Mouse (Mus musculus) embryonic facial prominence, embryonic 11.5 days (tissue): ENCODE results near the gene Borcs8. TPM values are rescaled to one million over a fixed set of nuclear protein-coding genes. Genes with fewer than 3 reads are reported as not detected.
A peak's percentile ranks its signal among the peaks of the same experiment; 100 is the strongest.

Source experiments
- ATAC-seq: fragments of 200-750 bp; cut with Nextera tagmentation; replicated peaks from 2 replicates; pipeline ENCODE4 v1.8.0; 2017; ENCODE audit warnings: low read depth; ENCODE audit not compliant: insufficient number of reproducible peaks, low FRiP score, low TSS enrichment
- DNase-seq: peaks from one replicate; pipeline ENCODE4 v3.0.0-alpha.2; 2015; ENCODE audit warnings: low spot score
- H3K27ac ChIP-seq: fragments of 300-500 bp; sonication (generic); replicated peaks from 2 replicates; pipeline ENCODE4 v1.5.1; 2014; ENCODE audit warnings: mild to moderate bottlenecking, low read depth, low read length, control low read depth
- H3K27me3 ChIP-seq: fragments of 300-500 bp; sonication (generic); 2 replicates; pipeline ENCODE4 v1.6.1; 2014; ENCODE audit warnings: mild to moderate bottlenecking, low read length, moderate library complexity, mixed read lengths; ENCODE audit not compliant: control insufficient read depth, insufficient read depth
- H3K36me3 ChIP-seq: fragments of 300-500 bp; sonication (generic); replicated peaks from 2 replicates; pipeline ENCODE4 v1.6.1; 2014; ENCODE audit warnings: low read depth, mild to moderate bottlenecking, low read length, moderate library complexity, mixed read lengths; ENCODE audit not compliant: control insufficient read depth, insufficient read depth
- H3K4me1 ChIP-seq: fragments of 300-500 bp; sonication (generic); 2 replicates; pipeline ENCODE4 v1.6.1; 2014; ENCODE audit warnings: low read length, mixed read lengths; ENCODE audit not compliant: control insufficient read depth, insufficient read depth
- H3K4me2 ChIP-seq: fragments of 300-500 bp; sonication (generic); 2 replicates; pipeline ENCODE4 v1.6.1; 2014; ENCODE audit warnings: low read depth, mild to moderate bottlenecking, control low read depth, low read length, moderate library complexity
- H3K4me3 ChIP-seq: fragments of 300-500 bp; sonication (generic); 2 replicates; pipeline ENCODE4 v1.5.1; 2014; ENCODE audit warnings: low read depth, low read length, control low read depth
- H3K9ac ChIP-seq: fragments of 300-500 bp; sonication (generic); replicated peaks from 2 replicates; pipeline ENCODE4 v1.6.1; 2014; ENCODE audit warnings: mild to moderate bottlenecking, control low read depth, low read length
- H3K9me3 ChIP-seq: fragments of 300-500 bp; sonication (generic); replicated peaks from 2 replicates; pipeline ENCODE4 v1.6.1; 2016; ENCODE audit warnings: mild to moderate bottlenecking, low read length, inconsistent platforms, mixed read lengths; ENCODE audit not compliant: control insufficient read depth
- WGBS: fragments of 180-500 bp; shearing (Covaris S2); extraction: QIAGEN DNeasy Blood & Tissue Kit; methylation state at CpG from one replicate; pipeline ENCODE4 v1.1.7; 2014; 5-methylcytosine and 5-hydroxymethylcytosine counted together
- polyA plus RNA-seq: library from polyadenylated mRNA; unstranded; fragments of >200 nt; fragmentation: Nextera tagmentation; extraction: Ambion mirVana; gene quantifications from 2 replicates; pipeline ENCODE4 v1.2.1, GENCODE M21; 2014

Gene Borcs8
- polyA plus RNA-seq, 1 experiment from 2014 or later = 40.4 TPM

DNA sequence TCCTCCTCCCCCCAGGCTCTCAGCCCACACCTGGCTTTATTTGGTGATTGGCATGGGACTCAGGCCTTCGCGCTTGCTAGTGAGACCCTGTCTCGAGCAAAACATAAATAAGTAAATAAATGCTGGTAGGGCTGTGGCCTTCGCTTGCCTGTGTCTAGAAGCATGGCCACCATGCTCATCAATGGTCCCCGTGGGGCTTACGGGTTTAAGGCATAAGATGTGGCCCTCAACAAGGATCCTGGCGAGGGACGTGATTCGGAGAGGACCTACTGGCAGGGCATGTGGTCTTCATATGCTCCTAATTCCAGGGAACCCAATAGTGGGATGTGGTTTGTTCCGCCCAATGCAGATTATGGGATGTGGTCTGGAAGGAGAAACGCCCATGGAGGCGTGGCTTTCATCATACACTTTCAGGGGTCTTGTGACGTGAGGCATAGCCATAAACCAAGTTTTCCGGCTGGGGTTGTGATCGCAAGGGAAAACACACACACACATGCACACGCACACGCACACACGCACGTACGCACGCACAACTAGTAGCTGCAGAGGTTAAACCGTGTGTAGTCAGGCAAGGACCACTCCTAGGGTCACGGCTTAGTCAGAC is 28.0 kb upstream of the Borcs8 start:
- no peaks in the 10 kb centered on the region for H3K36me3 ChIP-seq
- no peak overlapping the region for H3K9ac ChIP-seq
- no peak overlapping the region for H3K4me3 ChIP-seq
- 47% methylated on average over 23 of the region's 23 CpGs for WGBS
- H3K4me1 ChIP-seq = peaks cover 4% of the 10 kb centered on the region; the same call in 1 of the 2 replicates
- H3K4me2 ChIP-seq = no peak overlapping the region
- DNase-seq = no peak
- no peak overlapping the region for H3K27ac ChIP-seq
- H3K27me3 ChIP-seq = peaks cover 51% of the 10 kb centered on the region
- no peak for ATAC-seq
- H3K9me3 ChIP-seq = no peaks in the 10 kb centered on the region

DNA sequence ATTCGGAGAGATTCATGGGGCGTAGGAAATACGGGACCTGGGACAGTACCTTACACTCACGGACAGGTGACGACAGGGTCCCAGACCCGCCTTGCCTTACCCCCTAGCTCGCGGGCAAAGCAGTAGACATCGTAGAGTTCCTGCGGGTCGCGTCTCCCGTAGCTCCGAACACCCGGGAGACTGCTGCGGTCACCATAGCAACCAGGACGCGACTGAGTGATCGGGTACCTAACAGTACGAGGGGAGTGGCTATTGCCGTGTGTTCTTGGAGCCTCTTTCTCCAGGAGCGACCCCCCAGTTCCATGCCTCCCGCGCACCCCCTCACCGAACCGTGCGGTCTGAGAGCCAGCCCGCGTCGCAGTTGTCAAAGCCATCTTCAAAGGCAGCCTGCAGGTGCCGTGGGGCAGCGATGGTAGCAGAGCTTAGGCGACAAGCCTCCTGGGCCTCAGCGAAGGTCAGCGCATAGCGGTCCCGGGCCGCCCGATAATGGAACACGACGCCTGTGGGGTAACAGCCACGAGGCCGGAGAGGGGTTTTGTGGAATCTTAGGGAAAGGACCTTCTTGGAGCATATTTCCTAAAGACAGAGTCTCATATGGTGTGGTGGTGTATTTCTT is 26.8 kb upstream of the Borcs8 start:
- H3K27ac ChIP-seq = no peak overlapping the region
- H3K9me3 ChIP-seq = no peaks in the 10 kb centered on the region
- H3K9ac ChIP-seq = no peak overlapping the region
- peaks cover 4% of the 10 kb centered on the region; the same call in 1 of the 2 replicates for H3K4me1 ChIP-seq
- H3K27me3 ChIP-seq = peaks cover 51% of the 10 kb centered on the region
- no peak overlapping the region for H3K4me2 ChIP-seq
- DNase-seq (no peak), ATAC-seq (no peak)
- H3K4me3 ChIP-seq = no peak overlapping the region
- 6% methylated on average over 43 of the region's 43 CpGs for WGBS
- H3K36me3 ChIP-seq = no peaks in the 10 kb centered on the region

DNA sequence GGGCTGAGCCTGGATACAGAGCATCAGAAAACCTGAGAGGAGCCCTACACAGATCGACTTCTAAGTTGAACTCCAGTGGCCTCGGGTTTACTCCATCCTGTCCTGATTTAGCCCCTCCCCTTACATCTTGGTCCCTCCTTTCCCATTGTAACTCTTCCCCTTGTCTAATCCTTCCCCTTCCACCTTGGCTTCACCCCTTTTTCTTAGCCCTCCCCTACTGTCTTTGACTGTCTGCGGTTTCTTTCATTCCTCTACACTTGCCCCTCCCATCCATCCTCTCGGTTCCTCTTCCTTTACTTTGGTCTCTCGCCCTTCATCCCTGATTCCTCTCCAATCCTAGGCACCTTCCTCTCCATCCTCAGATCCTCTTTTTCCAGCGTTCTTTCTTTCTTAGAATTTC is 24.8 kb upstream of the Borcs8 start:
- Histone ChIP-seq H3K9me3 (no peaks in the 10 kb centered on the region), H3K4me2 (no peak overlapping the region), H3K4me3 (no peak overlapping the region), H3K27ac (no peak overlapping the region), H3K36me3 (no peaks in the 10 kb centered on the region), H3K27me3 (peaks cover 57% of the 10 kb centered on the region), H3K9ac (no peak overlapping the region), H3K4me1 (peaks cover 4% of the 10 kb centered on the region; the same call in 1 of the 2 replicates)
- 16% methylated on average over 6 of the region's 6 CpGs for WGBS
- DNase-seq = no peak
- ATAC-seq = no peak

DNA sequence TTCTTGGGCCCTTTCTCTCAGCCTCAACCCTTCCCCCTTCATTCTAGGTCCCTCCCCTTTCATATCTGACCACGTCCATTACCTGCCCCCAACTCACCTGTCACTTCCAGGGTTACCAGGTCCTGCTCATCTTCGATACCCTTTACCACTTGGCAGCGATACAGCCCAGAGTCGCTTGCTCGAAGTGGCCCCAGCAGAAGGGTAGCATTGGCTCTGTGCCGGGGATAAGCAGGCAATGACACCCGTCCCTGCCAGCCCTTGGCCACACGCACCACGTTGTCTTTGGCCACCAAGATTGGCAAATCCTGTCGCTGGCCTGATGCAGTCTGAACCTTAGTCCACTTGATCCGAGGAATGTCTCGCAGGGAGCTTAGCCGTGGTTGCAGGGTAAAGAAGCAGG is 24.4 kb upstream of the Borcs8 start:
- no peak overlapping the region for H3K27ac ChIP-seq
- H3K27me3 ChIP-seq = peaks cover 59% of the 10 kb centered on the region
- no peak overlapping the region for H3K9ac ChIP-seq
- H3K4me1 ChIP-seq = peaks cover 4% of the 10 kb centered on the region; the same call in 1 of the 2 replicates
- no peaks in the 10 kb centered on the region for H3K36me3 ChIP-seq
- no peaks in the 10 kb centered on the region for H3K9me3 ChIP-seq
- ATAC-seq (no peak), DNase-seq (no peak)
- H3K4me3 ChIP-seq = no peak overlapping the region
- no peak overlapping the region for H3K4me2 ChIP-seq
- 68% methylated on average over 13 of the region's 13 CpGs for WGBS

DNA sequence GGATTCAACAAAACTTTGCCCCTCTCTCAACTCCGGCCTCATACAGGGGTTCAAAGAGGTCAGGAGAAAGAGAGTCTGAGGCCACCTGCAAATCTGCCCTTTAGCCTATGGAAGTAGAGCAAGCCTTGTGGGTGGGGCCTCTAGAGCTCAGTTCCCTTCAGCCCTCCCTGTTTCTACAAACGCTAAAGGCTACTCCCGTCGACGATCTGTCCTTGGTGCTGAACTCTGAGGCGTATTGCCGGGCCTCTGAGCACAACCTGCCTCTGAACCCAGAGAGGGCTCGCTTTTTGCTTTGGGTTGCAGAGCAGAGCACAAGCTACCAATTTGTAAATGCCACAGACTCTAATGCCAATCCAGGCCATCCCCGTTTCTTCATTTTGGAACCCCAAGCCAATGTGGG is 21.7 kb upstream of the Borcs8 start:
- Histone ChIP-seq H3K27me3 (peaks cover 40% of the 10 kb centered on the region), H3K9me3 (no peaks in the 10 kb centered on the region), H3K4me3 (no peak overlapping the region), H3K36me3 (no peaks in the 10 kb centered on the region), H3K9ac (no peak overlapping the region), H3K27ac (no peak overlapping the region), H3K4me2 (no peak overlapping the region), H3K4me1 (peaks cover under 1% of the 10 kb centered on the region; the same call in 1 of the 2 replicates)
- WGBS = 5% methylated on average over 9 of the region's 9 CpGs
- DNase-seq (peak; percentile 86), ATAC-seq (no peak)

DNA sequence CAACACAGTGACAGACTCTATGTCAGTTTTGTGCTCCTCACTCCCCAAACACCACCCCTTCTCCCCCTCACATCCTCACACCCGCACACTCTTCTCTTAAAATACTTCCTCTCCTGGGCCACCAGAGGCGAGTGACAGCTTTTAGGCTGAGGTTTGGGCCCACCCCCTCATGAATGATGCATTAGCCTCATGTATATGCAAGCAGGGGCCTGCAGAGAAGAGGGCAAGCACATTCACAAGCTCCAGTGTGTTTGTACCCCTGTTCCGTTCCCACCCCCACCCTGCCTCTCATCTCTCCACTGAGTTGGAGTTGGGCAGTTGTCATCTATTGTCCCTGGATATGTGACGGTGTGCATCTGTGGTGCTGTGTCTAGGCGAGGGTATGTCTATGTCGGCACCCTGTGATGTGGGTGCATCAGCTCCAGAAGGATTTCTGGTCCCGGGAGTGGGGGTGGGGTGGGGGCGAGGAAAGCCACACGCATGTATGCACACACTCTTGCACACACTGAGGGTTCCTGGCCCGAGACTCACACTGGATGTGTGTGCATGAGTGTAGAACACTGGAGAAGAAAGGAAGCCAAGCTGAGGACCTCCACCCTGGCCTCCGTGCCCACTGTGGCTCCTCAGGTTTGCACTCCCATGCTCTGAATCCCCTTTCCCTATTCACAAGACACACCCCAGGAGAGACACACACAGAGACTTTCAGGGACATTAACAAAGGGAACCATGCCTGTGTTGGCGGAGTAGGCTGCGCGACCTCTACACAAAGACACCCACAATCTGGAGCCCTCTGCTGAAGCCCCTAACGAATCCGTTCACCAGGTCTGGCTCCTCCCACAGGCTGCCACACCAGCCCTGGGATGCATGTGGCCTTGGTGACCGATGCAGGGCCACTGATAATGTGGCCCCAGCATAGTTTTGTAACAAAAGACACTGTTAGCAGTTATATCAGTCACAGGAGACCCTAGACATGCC is 20.3 kb upstream of the Borcs8 start:
- no peaks in the 10 kb centered on the region for H3K4me1 ChIP-seq
- DNase-seq (no peak), ATAC-seq (peak; percentile 66)
- peak overlapping the region; percentile 14; the same call in 1 of the 2 replicates for H3K4me3 ChIP-seq
- WGBS = 8% methylated on average over 17 of the region's 17 CpGs
- H3K27me3 ChIP-seq = peaks cover 27% of the 10 kb centered on the region
- no peaks in the 10 kb centered on the region for H3K9me3 ChIP-seq
- no peaks in the 10 kb centered on the region for H3K36me3 ChIP-seq
- H3K9ac ChIP-seq = 0 out of 2 replicates have a peak overlapping the region, but pooled peaks have one; percentile 10
- H3K27ac ChIP-seq = no peak overlapping the region; the same call in 1 of the 2 replicates
- peak overlapping the region; percentile 19; the same call in 1 of the 2 replicates for H3K4me2 ChIP-seq

DNA sequence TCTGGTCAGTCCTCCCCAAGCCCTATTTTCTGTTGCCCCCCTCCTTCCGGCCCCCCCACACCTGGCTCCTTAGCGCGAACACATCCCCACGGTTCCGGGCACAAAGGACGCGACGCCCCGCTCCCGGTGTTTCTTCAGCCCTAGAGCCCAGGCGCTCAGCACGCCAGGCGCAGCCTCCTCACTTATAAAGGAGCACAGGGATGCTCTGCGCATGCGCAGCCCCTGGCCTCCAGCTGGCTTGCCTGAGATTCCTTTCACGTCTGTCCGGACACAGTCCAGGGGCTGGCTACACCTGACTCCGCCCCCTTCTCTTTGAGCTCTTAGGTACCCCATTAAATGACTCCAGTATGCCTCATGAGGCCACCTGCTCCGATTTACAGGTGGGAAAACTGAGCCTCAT is 18.6 kb upstream of the Borcs8 start, which contains the start of gene Ncan:
Gene Ncan (minus strand): TSS at position 207 of the 400 bp plus-strand sequence.
- ATAC-seq = peak; percentile 57
- DNase-seq = peak; percentile 88
- Histone ChIP-seq H3K4me2 (peak within 1 kb of the TSS; percentile 27), H3K4me1 (no peaks in the 10 kb centered on the region), H3K36me3 (no peaks in the 10 kb centered on the region), H3K27me3 (peaks cover 18% of the 10 kb centered on the region), H3K9ac (peak within 1 kb of the TSS; percentile 18; the same call in 1 of the 2 replicates), H3K9me3 (no peaks in the 10 kb centered on the region), H3K4me3 (peak within 1 kb of the TSS; percentile 21), H3K27ac (no peak within 1 kb of the TSS)
- 4% methylated on average over 19 of the region's 19 CpGs for WGBS
